In genomic region chr11:120483448-120483934, GRCm38 (mm10) we compare ENCODE assay signal across 8 mouse cellular contexts. TPM values are rescaled to one million over a fixed set of nuclear protein-coding genes. Genes with fewer than 3 reads are reported as not detected.
DNase-seq lines count a peak whose midpoint lies in the region; ATAC-seq and TF ChIP-seq lines count a peak whose summit lies in the region.

No protein-coding gene starts in this region.

- peak overlapping the region; percentile 4; the same call in 1 of the 2 replicates for H3K9ac ChIP-seq in ES-E14 (ENCODE audit: insufficient read depth, low read depth, low read length, poor library complexity, severe bottlenecking)
- H3K9ac ChIP-seq in hindbrain, embryonic 11.5 days (ENCODE audit: low read depth, low read length) = peak overlapping the region; percentile 91

- no peak for ATAC-seq in hindbrain, embryonic 11.5 days (ENCODE audit: low FRiP score)
- ATAC-seq in CD4-positive, CD25-positive, alpha-beta regulatory T cell, adult 4 months = no peak

- intact Hi-C loops in heart, postnatal 14 days (cut with DNase I) = no loop called here
- intact Hi-C loops in gastrocnemius, postnatal 14 days (cut with DNase I; ENCODE audit: low total_unique reads) = no loop called here

- H3K79me2 ChIP-seq in macrophage (ENCODE audit: inconsistent target) = peaks cover 23% of the 10 kb centered on the region

- no peaks in the 10 kb centered on the region for H3K27me3 ChIP-seq in heart, embryonic 10.5 days (ENCODE audit: insufficient read depth, poor library complexity, severe bottlenecking)
- no peaks in the 10 kb centered on the region for H3K27me3 ChIP-seq in hindbrain, embryonic 11.5 days (ENCODE audit: control insufficient read depth, insufficient read depth, low read length)

- H3K4me2 ChIP-seq in hindbrain, embryonic 11.5 days (replicated peaks; ENCODE audit: low read depth, low read length) = peak overlapping the region; percentile 54

- in situ Hi-C loops in ES-E14 (cut with MboI; ENCODE audit: low sequenced_read_pairs in 2 of 2, unreplicated experiment in 2 of 2) = no loop called here

- peak overlapping the region; percentile 97 for H3K27ac ChIP-seq in heart, embryonic 10.5 days
- no peak overlapping the region; the same call in 1 of the 2 replicates for H3K27ac ChIP-seq in ES-E14 (ENCODE audit: insufficient read depth, low read depth, low read length, poor library complexity, severe bottlenecking)
- no peak overlapping the region for H3K27ac ChIP-seq in hindbrain, embryonic 11.5 days (ENCODE audit: low read depth, low read length)
- peak overlapping the region; percentile 31 for H3K27ac ChIP-seq in macrophage

- H3K4me3 ChIP-seq in heart, embryonic 10.5 days = peak overlapping the region; percentile 97
- H3K4me3 ChIP-seq in ES-E14 (ENCODE audit: insufficient read depth in 1 of 2, low read depth in 1 of 2, low read length in 2 of 2, poor library complexity in 1 of 2, severe bottlenecking in 1 of 2) (peak overlapping the region; percentile 84 to 94; a peak in 3 of 4 replicates), macrophage (ENCODE audit: inconsistent target) (no peak overlapping the region; the same call in 1 of the 2 replicates)
- H3K4me3 ChIP-seq in hindbrain, embryonic 11.5 days (ENCODE audit: low read depth, low read length) = no peak overlapping the region

- peaks cover 80% of the 10 kb centered on the region for H3K36me3 ChIP-seq in heart, embryonic 10.5 days
- H3K36me3 ChIP-seq in ES-E14 (ENCODE audit: control insufficient read depth, insufficient read depth, low read length, poor library complexity, severe bottlenecking) (peaks cover 48% of the 10 kb centered on the region), macrophage (ENCODE audit: inconsistent target) (peaks cover 61% of the 10 kb centered on the region)
- peaks cover 19% of the 10 kb centered on the region for H3K36me3 ChIP-seq in hindbrain, embryonic 11.5 days (ENCODE audit: control insufficient read depth, insufficient read depth, low read length)

- 80% methylated on average over 7 of the region's 7 CpGs for WGBS in heart, embryonic 10.5 days
- 91% methylated on average over 7 of the region's 7 CpGs for WGBS in hindbrain, embryonic 11.5 days
- 87% methylated on average over 7 of the region's 7 CpGs for WGBS in macrophage (ENCODE audit: missing documents)

- no peak for DNase-seq in heart, embryonic 10.5 days (ENCODE audit: low spot score)
- no peak for DNase-seq in heart, postnatal 14 days
- DNase-seq in ES-E14 (ENCODE audit: low read depth, low spot score) = no peak
- no peak for DNase-seq in hindbrain, embryonic 11.5 days (ENCODE audit: low spot score)
- no peak for DNase-seq in gastrocnemius, postnatal 14 days
- no peak for DNase-seq in spleen, postnatal 14 days (ENCODE audit: low spot score in 2 of 2)

- H3K4me1 ChIP-seq in heart, embryonic 10.5 days = peaks cover 19% of the 10 kb centered on the region
- H3K4me1 ChIP-seq in ES-E14 (ENCODE audit: control insufficient read depth in 2 of 2, insufficient read depth in 2 of 2, low read length in 2 of 2, poor library complexity in 1 of 2) = peaks cover 3 to 5% of the 10 kb centered on the region in 2 experiments; a peak in 2 of 4 replicates
- H3K4me1 ChIP-seq in hindbrain, embryonic 11.5 days (replicated peaks; ENCODE audit: control insufficient read depth, insufficient read depth, low read length) = peaks cover 5% of the 10 kb centered on the region

- no peaks in the 10 kb centered on the region for H3K9me3 ChIP-seq in heart, embryonic 10.5 days
- H3K9me3 ChIP-seq in ES-E14 (ENCODE audit: control insufficient read depth, insufficient read depth, low read depth, low read length) = no peaks in the 10 kb centered on the region
- no peaks in the 10 kb centered on the region for H3K9me3 ChIP-seq in hindbrain, embryonic 11.5 days (ENCODE audit: control insufficient read depth, low read length)

TF ChIP-seq in ES-E14, 5 proteins besides CTCF, POLR2A, EP300 and RAD21:
- TF ChIP-seq HCFC1 (IDR thresholded peaks at IDR 0.05; ENCODE audit: borderline replicate concordance, insufficient read depth, low read length) (no peak), ZNF384 (IDR thresholded peaks at IDR 0.05; ENCODE audit: low read depth, low read length) (no peak), ZC3H11A (IDR thresholded peaks at IDR 0.05; ENCODE audit: borderline replicate concordance, low read depth, low read length) (no peak), MAFK (IDR thresholded peaks at IDR 0.05; ENCODE audit: insufficient read depth, low read depth, low read length) (no peak), CHD2 (IDR thresholded peaks at IDR 0.05; ENCODE audit: low read depth, low read length) (no peak)

RNA-seq across cellular contexts. Expression of gene Mrpl12, which starts 0.9 kb away (rescaled TPM):
- 259 and 270 TPM in 2 replicates for polyA plus RNA-seq in heart, embryonic 10.5 days (2016; fragmentation: Nextera tagmentation; extraction: Ambion mirVana)
- total RNA-seq in heart, postnatal 14 days (2021) = 100 to 1,000 TPM; 222 to 244 TPM
- total RNA-seq in ES-E14 (2012; rRNA removed) = 100 and 136 TPM in 2 replicates
- 139 and 141 TPM in 2 replicates for polyA plus RNA-seq in hindbrain, embryonic 11.5 days (2014; fragmentation: Nextera tagmentation; extraction: Ambion mirVana)
- total RNA-seq in macrophage (2018; cell fraction: chromatin; rRNA removed) = 10 to 100 TPM in 13 of 26 experiments, 1 to 10 TPM in 13; 1.7 to 22.3 (median 10.5) TPM
- total RNA-seq in macrophage (2018; cell fraction: cytosol; rRNA removed) = 10 to 100 TPM; 28.7 to 57.8 (median 43.9) TPM
- 10 to 100 TPM in 19 of 26 experiments, 1 to 10 TPM in 7; 5.3 to 29.6 (median 13.6) TPM for total RNA-seq in macrophage (2018; cell fraction: nucleus; rRNA removed)
- 28.2 to 81.1 TPM (median 37.6 TPM) in 3 replicates for polyA plus RNA-seq in macrophage (2018)
- 100 to 1,000 TPM; 133 to 143 TPM for total RNA-seq in gastrocnemius, postnatal 14 days (2021)
- 10 to 100 TPM; 67.0 to 68.0 TPM for polyA plus RNA-seq in CD4-positive, CD25-positive, alpha-beta regulatory T cell, adult 4 months (2017; shearing (Covaris generic))

RNA-seq across cellular contexts. Expression of gene Slc25a10, which starts 8.1 kb away (rescaled TPM):
- 55.6 and 56.6 TPM in 2 replicates for polyA plus RNA-seq in heart, embryonic 10.5 days (2016; fragmentation: Nextera tagmentation; extraction: Ambion mirVana)
- total RNA-seq in heart, postnatal 14 days (2021) = 10 to 100 TPM; 14.1 to 15.9 TPM
- total RNA-seq in ES-E14 (2012; rRNA removed) = 30.2 and 35.0 TPM in 2 replicates
- 35.2 and 35.4 TPM in 2 replicates for polyA plus RNA-seq in hindbrain, embryonic 11.5 days (2014; fragmentation: Nextera tagmentation; extraction: Ambion mirVana)
- 100 to 1,000 TPM in 12 of 26 experiments, 10 to 100 TPM in 14; 25.0 to 305 (median 89.7) TPM for total RNA-seq in macrophage (2018; cell fraction: chromatin; rRNA removed)
- 100 to 1,000 TPM in 12 of 26 experiments, 10 to 100 TPM in 14; 40.6 to 213 (median 80.2) TPM for total RNA-seq in macrophage (2018; cell fraction: cytosol; rRNA removed)
- total RNA-seq in macrophage (2018; cell fraction: nucleus; rRNA removed) = 100 to 1,000 TPM in 7 of 26 experiments, 10 to 100 TPM in 19; 21.3 to 159 (median 69.5) TPM
- polyA plus RNA-seq in macrophage (2018) = 29.6 to 61.7 TPM (median 44.6 TPM) in 3 replicates
- 1 to 10 TPM; 5.1 to 7.0 TPM for total RNA-seq in gastrocnemius, postnatal 14 days (2021)
- polyA plus RNA-seq in CD4-positive, CD25-positive, alpha-beta regulatory T cell, adult 4 months (2017; shearing (Covaris generic)) = 10 to 100 TPM; 11.0 to 14.3 TPM

RNA-seq across cellular contexts. Expression of gene Arl16, which starts 16.1 kb away (rescaled TPM):
- polyA plus RNA-seq in heart, embryonic 10.5 days (2016; fragmentation: Nextera tagmentation; extraction: Ambion mirVana) = 46.0 and 52.2 TPM in 2 replicates
- total RNA-seq in heart, postnatal 14 days (2021) = 10 to 100 TPM; 10.3 to 12.0 TPM
- 15.3 and 21.2 TPM in 2 replicates for total RNA-seq in ES-E14 (2012; rRNA removed)
- 54.8 and 58.2 TPM in 2 replicates for polyA plus RNA-seq in hindbrain, embryonic 11.5 days (2014; fragmentation: Nextera tagmentation; extraction: Ambion mirVana)
- 10 to 100 TPM in 5 of 26 experiments, 1 to 10 TPM in 19, under 1 TPM in 1, not detected in 1; 0.96 to 18.5 (median 5.7) TPM for total RNA-seq in macrophage (2018; cell fraction: chromatin; rRNA removed)
- total RNA-seq in macrophage (2018; cell fraction: cytosol; rRNA removed) = 10 to 100 TPM in 18 of 26 experiments, 1 to 10 TPM in 8; 5.0 to 15.5 (median 11.7) TPM
- 10 to 100 TPM in 4 of 26 experiments, 1 to 10 TPM in 19, under 1 TPM in 3; 0.89 to 14.5 (median 5.0) TPM for total RNA-seq in macrophage (2018; cell fraction: nucleus; rRNA removed)
- 11.8 to 16.5 TPM (median 14.2 TPM) in 3 replicates for polyA plus RNA-seq in macrophage (2018)
- 10 to 100 TPM; 11.4 to 11.8 TPM for total RNA-seq in gastrocnemius, postnatal 14 days (2021)
- polyA plus RNA-seq in CD4-positive, CD25-positive, alpha-beta regulatory T cell, adult 4 months (2017; shearing (Covaris generic)) = 10 to 100 TPM; 34.8 to 44.8 TPM

RNA-seq across cellular contexts. Expression of gene Ccdc137, which starts 25.6 kb away (rescaled TPM):
- 27.0 and 36.1 TPM in 2 replicates for polyA plus RNA-seq in heart, embryonic 10.5 days (2016; fragmentation: Nextera tagmentation; extraction: Ambion mirVana)
- total RNA-seq in heart, postnatal 14 days (2021) = 1 to 10 TPM; 5.9 to 9.4 TPM
- total RNA-seq in ES-E14 (2012; rRNA removed) = 24.6 and 27.4 TPM in 2 replicates
- 25.0 and 30.0 TPM in 2 replicates for polyA plus RNA-seq in hindbrain, embryonic 11.5 days (2014; fragmentation: Nextera tagmentation; extraction: Ambion mirVana)
- total RNA-seq in macrophage (2018; cell fraction: chromatin; rRNA removed) = 10 to 100 TPM in 24 of 26 experiments, 1 to 10 TPM in 2; 6.9 to 49.6 (median 24.7) TPM
- 1 to 10 TPM; 1.7 to 9.1 (median 6.7) TPM for total RNA-seq in macrophage (2018; cell fraction: cytosol; rRNA removed)
- total RNA-seq in macrophage (2018; cell fraction: nucleus; rRNA removed) = 10 to 100 TPM in 20 of 26 experiments, 1 to 10 TPM in 6; 5.0 to 34.2 (median 15.0) TPM
- 11.7 to 12.7 TPM (median 11.8 TPM) in 3 replicates for polyA plus RNA-seq in macrophage (2018)
- total RNA-seq in gastrocnemius, postnatal 14 days (2021) = 1 to 10 TPM; 4.3 to 5.3 TPM
- polyA plus RNA-seq in CD4-positive, CD25-positive, alpha-beta regulatory T cell, adult 4 months (2017; shearing (Covaris generic)) = 10 to 100 TPM; 19.8 to 27.7 TPM

RNA-seq across cellular contexts. Expression of gene Oxld1, which starts 25.6 kb away (rescaled TPM):
- 16.7 and 17.6 TPM in 2 replicates for polyA plus RNA-seq in heart, embryonic 10.5 days (2016; fragmentation: Nextera tagmentation; extraction: Ambion mirVana)
- total RNA-seq in heart, postnatal 14 days (2021) = 10 to 100 TPM; 41.6 to 45.6 TPM
- 2.9 and 4.1 TPM in 2 replicates for total RNA-seq in ES-E14 (2012; rRNA removed)
- polyA plus RNA-seq in hindbrain, embryonic 11.5 days (2014; fragmentation: Nextera tagmentation; extraction: Ambion mirVana) = 11.9 and 13.1 TPM in 2 replicates
- 10 to 100 TPM in 1 of 26 experiments, 1 to 10 TPM in 16, under 1 TPM in 1, not detected in 8; 0.70 to 11.6 (median 3.5) TPM for total RNA-seq in macrophage (2018; cell fraction: chromatin; rRNA removed)
- total RNA-seq in macrophage (2018; cell fraction: cytosol; rRNA removed) = 10 to 100 TPM in 1 of 26 experiments, 1 to 10 TPM in 25; 1.6 to 10.5 (median 7.5) TPM
- 10 to 100 TPM in 1 of 26 experiments, 1 to 10 TPM in 18, under 1 TPM in 1, not detected in 6; 0.99 to 10.5 (median 2.7) TPM for total RNA-seq in macrophage (2018; cell fraction: nucleus; rRNA removed)
- 2.6 to 10.4 TPM (median 6.3 TPM) in 3 replicates for polyA plus RNA-seq in macrophage (2018)
- 10 to 100 TPM; 26.5 to 29.0 TPM for total RNA-seq in gastrocnemius, postnatal 14 days (2021)
- 1 to 10 TPM; 3.5 to 4.6 TPM for polyA plus RNA-seq in CD4-positive, CD25-positive, alpha-beta regulatory T cell, adult 4 months (2017; shearing (Covaris generic))

Comparison
In these comparisons a context has a peak if more than half of its experiments do, and no peak if none do; other contexts are left out.
1. H3K27ac ChIP-seq: peak in heart, embryonic 10.5 days (single experiment) and macrophage (single experiment); none in ES-E14 (single experiment) and hindbrain, embryonic 11.5 days (single experiment).
2. H3K4me3 ChIP-seq: peak in heart, embryonic 10.5 days (single experiment) and ES-E14 (2 of 2); none in hindbrain, embryonic 11.5 days (single experiment) and macrophage (single experiment).